Mouse (Mus musculus): ENCODE measurements at regions not wholly inside any gene's neighbourhood (a gene's known extent, or its start where the extent isn't known, plus 50 kb on each side); places are given as distances from the start of the nearest gene placed in this dataset.
A peak's percentile ranks its signal among the peaks of the same experiment; 100 is the strongest.

DNA sequence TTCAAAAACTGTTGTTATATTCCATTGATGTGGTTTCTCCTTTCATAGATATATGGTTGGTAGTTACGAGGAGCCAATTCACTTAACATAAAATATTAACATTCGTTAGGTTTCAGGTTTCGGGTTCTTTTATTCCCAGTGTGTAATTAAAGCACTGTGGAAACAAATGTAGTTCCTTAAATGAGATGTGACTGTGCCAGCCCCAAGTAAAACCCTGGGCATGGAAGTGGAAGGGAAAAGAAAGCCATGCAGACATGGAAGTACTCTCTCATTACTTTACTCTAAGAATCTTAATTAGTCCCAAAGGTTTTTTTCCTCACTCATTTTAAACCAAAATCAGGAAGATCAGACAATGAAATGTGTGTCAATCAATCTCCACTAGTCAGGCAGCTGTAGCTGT is 784.9 kb upstream of the Apob start:
- no peak for DNase-seq (ENCODE audit: low spot score in 2 of 2)

DNA sequence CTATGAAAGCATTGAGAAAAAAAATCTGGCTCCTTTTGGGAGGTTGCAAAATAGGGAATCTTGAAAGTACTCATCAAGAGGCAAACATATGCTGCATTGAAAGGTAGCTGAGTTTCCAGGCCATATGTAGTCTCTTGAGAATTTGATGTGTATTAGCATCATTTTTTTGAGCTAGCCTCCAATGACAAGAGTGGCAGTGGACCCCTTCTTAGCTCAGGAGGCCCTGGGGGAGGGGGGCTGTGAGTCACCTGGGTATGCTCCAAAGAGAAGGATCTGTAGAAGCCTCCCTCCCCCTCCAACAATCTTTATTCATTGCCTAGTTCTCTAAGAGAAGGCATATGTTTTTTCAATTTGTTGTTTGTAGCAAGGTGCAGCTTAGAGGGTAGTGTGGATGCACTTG is 779.4 kb upstream of the Apob start:
- DNase-seq (ENCODE audit: low spot score in 2 of 2), result no peak

DNA sequence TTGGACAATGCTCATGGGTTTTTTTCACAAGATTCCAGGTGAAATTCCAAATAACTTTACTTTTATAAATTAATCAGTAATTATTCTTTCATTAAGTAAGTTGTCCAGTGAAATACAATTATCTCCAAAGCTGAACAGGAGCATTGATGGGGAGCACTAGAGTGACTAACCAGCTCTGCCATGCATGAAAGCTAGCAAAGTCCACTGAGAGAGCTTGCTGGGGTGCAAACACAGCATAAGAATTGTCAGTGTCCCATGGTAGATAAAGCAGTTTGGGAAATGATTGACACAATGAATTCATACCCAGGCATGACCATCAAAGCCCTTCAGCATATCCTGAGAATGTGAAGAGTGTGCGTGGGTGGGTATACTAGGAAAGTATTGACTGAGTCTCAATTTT is 776.6 kb upstream of the Apob start:
- no peak for DNase-seq (ENCODE audit: low spot score in 2 of 2)

DNA sequence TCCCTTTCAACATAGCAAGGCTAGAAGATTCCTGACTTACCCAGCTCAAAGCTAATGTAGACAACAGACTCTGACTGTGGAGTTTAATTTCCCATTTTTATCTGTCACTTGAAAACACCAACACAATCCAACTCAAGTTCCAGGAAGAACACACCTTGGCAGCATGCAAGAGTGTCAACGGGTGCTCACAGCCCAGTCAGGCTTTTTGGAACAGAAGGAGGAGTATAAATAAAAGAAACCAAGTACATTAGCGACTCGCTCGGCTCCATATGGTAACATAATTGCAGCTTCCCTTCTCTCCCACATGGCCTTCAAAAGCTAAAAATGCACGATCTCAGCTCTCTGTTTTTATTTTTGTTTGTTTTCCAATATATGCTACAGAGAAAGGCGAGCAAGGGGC is 761.8 kb upstream of the Apob start:
- DNase-seq (ENCODE audit: low spot score in 2 of 2), result peak in 1 of 2 experiments; percentile 58

DNA sequence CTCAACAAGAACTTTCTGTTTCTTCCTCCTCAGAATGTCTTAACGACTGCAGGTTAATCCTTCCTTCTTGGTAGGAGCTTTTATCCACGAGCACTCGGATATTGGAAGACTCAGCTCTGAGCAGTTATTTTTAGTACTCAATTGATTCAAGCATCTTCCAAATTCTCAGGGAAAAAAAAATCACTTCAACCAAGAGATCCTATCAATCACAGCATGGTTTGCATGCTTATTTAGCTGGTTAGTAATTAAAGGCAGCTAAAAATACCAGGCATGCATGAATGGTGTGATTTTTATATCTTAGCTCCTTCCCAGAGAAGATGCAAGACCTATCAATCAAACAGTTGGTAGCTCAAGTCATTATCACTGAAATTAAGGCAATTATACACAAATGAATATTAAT is 759.9 kb upstream of the Apob start:
- DNase-seq (ENCODE audit: low spot score in 2 of 2), result no peak

DNA sequence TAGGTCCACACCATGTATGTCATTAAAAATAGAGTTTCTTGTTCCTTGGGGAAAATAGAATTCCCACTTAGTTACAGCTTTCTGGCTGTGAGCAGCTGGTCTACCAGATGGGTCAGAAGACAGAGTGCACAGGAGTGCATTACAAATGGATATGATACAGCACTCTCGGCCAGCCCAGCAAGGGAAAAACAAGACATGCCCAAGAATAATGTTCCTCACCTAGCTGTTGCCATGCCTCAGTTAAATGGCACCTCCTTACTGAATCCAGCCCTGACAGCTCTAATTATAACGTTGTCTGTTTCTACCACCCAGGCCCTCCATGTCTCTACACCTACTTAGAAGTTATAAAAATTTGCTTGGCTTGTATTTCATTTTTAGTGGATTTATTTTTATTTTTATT is 749.3 kb upstream of the Apob start:
- DNase-seq (ENCODE audit: low spot score in 2 of 2), result no peak

DNA sequence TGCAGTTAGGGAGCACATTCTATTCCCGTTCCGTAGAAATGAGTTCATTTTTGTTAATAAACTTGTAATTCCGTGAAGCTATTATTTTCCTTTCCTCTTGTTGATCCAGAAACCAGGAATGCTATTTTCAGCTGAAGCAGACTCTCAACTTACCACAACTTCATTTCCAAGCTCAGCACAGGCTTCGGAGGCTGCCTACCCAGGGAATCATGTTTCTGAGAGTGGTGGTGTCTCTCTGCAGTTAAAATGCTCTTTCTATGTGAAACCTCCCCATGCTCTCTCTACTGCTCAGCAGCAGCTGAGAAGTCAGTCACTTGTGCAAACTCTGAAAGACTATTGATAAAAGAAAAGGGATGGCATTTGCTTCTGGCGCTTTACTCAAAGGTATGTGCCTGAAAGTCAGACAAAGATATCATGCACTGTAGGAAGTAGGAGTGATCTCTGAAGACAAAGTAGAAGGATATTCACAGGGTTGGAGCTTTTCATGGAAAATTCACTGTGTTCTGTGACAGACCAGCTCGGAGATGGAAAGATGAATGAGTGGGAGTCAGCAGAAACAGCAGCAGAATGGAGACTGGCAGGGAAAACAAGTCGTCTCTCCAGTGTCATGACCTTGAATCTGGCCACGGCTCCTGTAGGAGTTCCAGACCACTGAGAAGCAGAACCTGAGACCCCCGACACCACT is 748.8 kb upstream of the Apob start:
- peak in 1 of 2 experiments; percentile 7 for DNase-seq (ENCODE audit: low spot score in 2 of 2)

DNA sequence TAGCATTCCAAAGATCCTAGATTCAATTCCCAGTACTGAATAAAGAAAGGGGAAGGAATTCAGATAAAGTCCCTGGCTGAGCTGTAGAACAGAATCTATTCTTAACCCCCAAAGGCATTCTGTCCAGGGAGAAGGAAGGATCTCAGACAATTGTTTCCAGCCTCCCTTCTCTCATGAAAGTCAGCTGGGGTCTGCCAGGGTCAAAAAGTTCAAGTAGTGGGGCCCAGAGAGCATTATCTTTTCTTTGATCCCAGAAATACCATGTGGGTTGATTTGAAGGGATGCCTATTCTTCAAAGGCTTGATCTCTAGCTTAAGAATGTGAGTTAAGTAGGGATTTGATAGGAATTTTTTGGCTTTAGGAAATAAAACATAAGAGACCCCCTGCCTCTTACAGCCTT is 727.1 kb upstream of the Apob start:
- DNase-seq (ENCODE audit: low spot score in 2 of 2), result no peak

DNA sequence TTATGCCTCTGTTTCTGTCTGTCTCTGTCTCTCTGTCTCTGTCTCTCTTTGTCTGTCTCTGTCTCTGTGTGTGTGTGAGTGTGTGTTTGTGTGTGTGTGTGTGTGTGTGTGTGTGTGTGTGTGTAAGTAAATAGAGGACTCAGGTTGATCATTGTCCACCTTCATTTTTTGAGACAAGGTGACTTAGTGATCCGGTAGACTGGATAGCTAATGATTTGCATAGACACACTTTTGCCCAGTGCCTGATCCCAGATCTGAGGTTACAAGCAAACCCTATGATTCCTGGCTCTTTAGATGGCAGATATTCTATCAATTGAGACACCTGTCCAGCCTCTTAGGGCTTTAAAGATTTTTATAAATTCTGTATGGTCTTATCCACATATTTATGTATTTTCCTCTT is 706.9 kb upstream of the Apob start:
- DNase-seq (ENCODE audit: low spot score in 2 of 2), result no peak

DNA sequence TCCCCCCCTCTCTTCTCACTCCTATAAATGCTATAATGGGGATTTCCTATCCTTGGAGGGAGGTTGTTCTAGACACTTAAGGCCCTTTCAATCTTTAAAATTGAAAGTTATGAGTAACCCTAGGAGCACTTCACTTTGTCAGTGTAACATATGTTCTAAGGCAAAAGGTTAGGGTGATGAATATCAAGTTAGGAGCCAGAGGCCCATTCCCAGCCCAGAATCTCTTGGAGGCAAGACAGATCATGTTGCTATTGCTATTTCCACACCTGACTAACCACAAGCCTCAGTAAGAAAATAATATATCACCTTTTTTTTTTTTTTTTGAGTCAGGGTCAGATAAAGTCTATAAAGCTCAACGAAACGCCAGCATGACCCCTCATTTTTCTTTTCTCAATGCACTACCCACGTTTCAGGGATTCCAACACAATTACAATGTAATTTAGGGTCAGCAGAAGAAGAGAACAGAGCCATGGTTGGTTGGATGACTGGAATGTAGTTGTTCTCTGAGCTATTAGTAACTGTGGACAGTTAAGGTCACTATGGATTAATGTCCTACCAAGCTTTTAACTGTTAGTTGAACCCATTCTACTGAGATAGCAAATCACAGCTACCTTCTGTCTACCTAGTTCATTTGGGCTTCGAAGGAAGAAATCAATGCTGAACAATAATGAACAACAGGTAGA is 693.0 kb upstream of the Apob start:
- no peak for DNase-seq (ENCODE audit: low spot score in 2 of 2)

DNA sequence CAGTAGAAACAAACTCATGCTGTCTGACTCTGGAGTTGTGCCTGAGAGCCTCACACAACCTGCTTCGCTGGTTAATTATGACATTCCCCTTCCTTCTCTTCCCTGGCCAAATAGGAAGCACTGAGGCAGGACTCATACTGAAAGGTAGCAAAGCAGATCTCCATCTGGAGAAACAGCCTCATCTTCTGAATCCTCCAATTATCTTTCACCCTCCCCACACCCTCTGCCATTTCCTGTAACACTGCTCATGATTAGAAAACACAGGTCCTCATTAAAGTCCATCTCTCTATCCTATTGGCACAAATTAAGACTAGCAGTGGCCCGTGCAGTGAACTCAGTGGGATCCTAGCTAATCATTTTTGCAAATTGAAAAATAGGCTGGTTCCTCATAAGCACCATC is 685.9 kb upstream of the Apob start:
- DNase-seq (ENCODE audit: low spot score in 2 of 2), result peak in 1 of 2 experiments; percentile 35

DNA sequence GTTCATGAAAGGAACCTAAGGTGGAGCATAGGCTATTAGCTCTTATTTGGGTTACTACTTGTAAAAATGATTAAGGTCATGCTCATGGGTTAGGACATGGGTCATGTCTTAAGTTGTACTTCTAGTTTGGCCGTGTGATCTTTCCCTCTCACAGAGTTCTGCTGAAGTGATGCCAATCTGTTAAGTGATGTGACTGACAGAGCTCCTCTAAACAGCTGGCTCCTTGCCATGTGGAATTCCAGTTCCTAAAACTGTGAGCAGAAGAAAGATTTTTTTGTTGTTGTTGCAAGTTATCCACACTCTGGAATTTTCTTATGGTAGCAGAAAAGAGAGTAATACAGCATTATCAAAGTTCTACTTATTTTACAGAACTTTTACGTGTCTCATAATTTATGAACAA is 680.4 kb upstream of the Apob start:
- DNase-seq (ENCODE audit: low spot score in 2 of 2), result no peak

DNA sequence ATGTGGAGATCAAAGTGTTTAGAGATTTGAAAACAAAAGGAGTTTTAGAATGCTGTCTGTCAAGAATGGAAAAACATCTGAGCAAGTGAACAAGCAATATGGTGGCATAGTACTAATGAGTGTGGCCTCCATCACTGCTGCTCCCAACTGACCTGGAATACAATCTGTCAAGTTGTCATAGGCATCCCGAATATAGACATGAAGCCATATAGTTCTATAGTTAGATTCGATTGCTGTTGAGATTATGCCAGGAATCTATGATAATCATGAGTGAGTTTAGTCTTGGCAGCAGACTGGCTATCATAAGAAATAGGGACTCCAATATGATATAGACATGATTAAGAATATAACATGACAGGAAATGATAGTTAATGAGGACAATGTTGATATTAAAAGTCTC is 656.0 kb upstream of the Apob start:
- DNase-seq (ENCODE audit: low spot score in 2 of 2), result no peak

DNA sequence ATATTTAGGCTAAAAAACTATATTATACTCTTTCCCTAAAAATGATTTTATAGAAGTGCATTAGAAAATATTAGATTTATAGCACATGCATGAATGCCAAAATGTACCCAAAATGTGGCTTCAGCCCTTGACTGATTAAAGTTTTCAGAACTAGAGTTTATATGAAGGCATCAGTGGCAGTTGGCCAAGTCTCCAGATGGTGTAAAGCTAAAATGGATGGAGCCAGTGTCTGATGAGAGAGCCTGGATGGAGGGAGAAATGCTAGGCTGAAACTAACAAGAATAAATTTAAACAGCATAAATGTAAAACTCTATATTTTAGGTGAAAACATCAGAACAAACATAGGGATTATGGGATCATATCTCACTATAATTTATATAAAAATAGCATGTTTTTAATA is 648.8 kb upstream of the Apob start:
- DNase-seq (ENCODE audit: low spot score in 2 of 2), result peak; percentile 14 to 52

All from layer of hippocampus, postnatal 14 days (tissue).